Mouse (Mus musculus): ENCODE measurements around the gene Comtd1. TPM values are rescaled to one million over a fixed set of nuclear protein-coding genes. Genes with fewer than 3 reads are reported as not detected.
A peak's percentile ranks its signal among the peaks of the same experiment; 100 is the strongest.

Comtd1 gene
- total RNA-seq, 2 experiments from 2014 or later: 5.4 to 14.3 TPM

GRCm38 (mm10) chr14:21838336-21839017 lies 10.3 kb downstream of the Comtd1 start:
- no peak for ATAC-seq (ENCODE audit: poor library complexity, severe bottlenecking)

GRCm38 (mm10) chr14:21831830-21832403 lies 16.9 kb downstream of the Comtd1 start:
- peak; percentile 61 for ATAC-seq (ENCODE audit: poor library complexity, severe bottlenecking)

GRCm38 (mm10) chr14:21830876-21831767 lies 17.7 kb downstream of the Comtd1 start:
- peak; percentile 93 for ATAC-seq (ENCODE audit: poor library complexity, severe bottlenecking)

GRCm38 (mm10) chr14:21825786-21826491 lies 22.8 kb downstream of the Comtd1 start:
- no peak for ATAC-seq (ENCODE audit: poor library complexity, severe bottlenecking)

GRCm38 (mm10) chr14:21824938-21825337 lies 23.8 kb downstream of the Comtd1 start, which contains the start of gene Vdac2:
TSS of gene Vdac2 (plus strand) at chr14:21825238.
- no peak for ATAC-seq (ENCODE audit: poor library complexity, severe bottlenecking)

GRCm38 (mm10) chr14:21823897-21824296 lies 24.9 kb downstream of the Comtd1 start:
- ATAC-seq (ENCODE audit: poor library complexity, severe bottlenecking): no peak

- peak; percentile 58 for ATAC-seq (ENCODE audit: poor library complexity, severe bottlenecking)
These were observed 25.9 kb downstream of the Comtd1 start for GRCm38 (mm10) chr14:21822795-21823374.

GRCm38 (mm10) chr14:21822307-21822706 lies 26.5 kb downstream of the Comtd1 start:
- no peak for ATAC-seq (ENCODE audit: poor library complexity, severe bottlenecking)

- no peak; the same call in 1 of the 2 replicates for ATAC-seq (ENCODE audit: poor library complexity, severe bottlenecking)
These were observed 27.8 kb downstream of the Comtd1 start for GRCm38 (mm10) chr14:21820880-21821505.

- no peak for ATAC-seq (ENCODE audit: poor library complexity, severe bottlenecking)
These were observed 31.3 kb downstream of the Comtd1 start for GRCm38 (mm10) chr14:21817453-21817852.

- ATAC-seq (ENCODE audit: poor library complexity, severe bottlenecking): no peak
These were observed 32.5 kb downstream of the Comtd1 start for GRCm38 (mm10) chr14:21816255-21816654.

GRCm38 (mm10) chr14:21814606-21815005 lies 34.2 kb downstream of the Comtd1 start:
- ATAC-seq (ENCODE audit: poor library complexity, severe bottlenecking): no peak

GRCm38 (mm10) chr14:21813847-21814246 lies 34.9 kb downstream of the Comtd1 start:
- ATAC-seq (ENCODE audit: poor library complexity, severe bottlenecking): peak; percentile 44; the same call in 1 of the 2 replicates

GRCm38 (mm10) chr14:21813216-21813615 lies 35.6 kb downstream of the Comtd1 start:
- peak; percentile 66 for ATAC-seq (ENCODE audit: poor library complexity, severe bottlenecking)

- ATAC-seq (ENCODE audit: poor library complexity, severe bottlenecking): peak; percentile 61
These were observed 36.1 kb downstream of the Comtd1 start for GRCm38 (mm10) chr14:21812590-21813162.

GRCm38 (mm10) chr14:21811744-21812393 lies 36.9 kb downstream of the Comtd1 start:
- 0 out of 2 replicates have a peak, but pooled peaks have one; percentile 16 for ATAC-seq (ENCODE audit: poor library complexity, severe bottlenecking)

- ATAC-seq (ENCODE audit: poor library complexity, severe bottlenecking): peak; percentile 60
These were observed 37.5 kb downstream of the Comtd1 start for GRCm38 (mm10) chr14:21811301-21811700.

GRCm38 (mm10) chr14:21809418-21809817 lies 39.4 kb downstream of the Comtd1 start:
- ATAC-seq (ENCODE audit: poor library complexity, severe bottlenecking): no peak
